Mouse (Mus musculus): Measurements from ENCODE around the gene Dlg5. TPM values are rescaled to one million over a fixed set of nuclear protein-coding genes. Genes with fewer than 3 reads are reported as not detected.
A peak's percentile ranks its signal among the peaks of the same experiment; 100 is the strongest.

Gene Dlg5
- polyA plus RNA-seq, 1 experiment from 2014 or later: 32.5 TPM

GRCm38 (mm10) chr14:24222759-24223158 lies 23.0 kb downstream of the Dlg5 start:
- Histone ChIP-seq H3K4me3 (replicated peaks; ENCODE audit: low read length) (no peak overlapping the region), H3K9me3 (ENCODE audit: control insufficient read depth, low read length) (no peaks in the 10 kb centered on the region), H3K27ac (no peak overlapping the region), H3K4me1 (replicated peaks; ENCODE audit: control insufficient read depth, insufficient read depth, low read length) (peaks cover 6% of the 10 kb centered on the region; the same call in 1 of the 2 replicates), H3K27me3 (ENCODE audit: control insufficient read depth, insufficient read depth, low read length) (no peaks in the 10 kb centered on the region), H3K9ac (no peak overlapping the region), H3K36me3 (replicated peaks; ENCODE audit: control insufficient read depth, insufficient read depth) (no peaks in the 10 kb centered on the region), H3K4me2 (replicated peaks) (no peak overlapping the region)
- ATAC-seq (ENCODE audit: low FRiP score) (no peak), DNase-seq (ENCODE audit: low spot score) (no peak)
- WGBS: 34% methylated on average over 3 of the region's 3 CpGs

GRCm38 (mm10) chr14:24222273-24222672 lies 23.4 kb downstream of the Dlg5 start:
- Histone ChIP-seq H3K4me1 (replicated peaks; ENCODE audit: control insufficient read depth, insufficient read depth, low read length) (peaks cover 11% of the 10 kb centered on the region), H3K4me3 (replicated peaks; ENCODE audit: low read length) (no peak overlapping the region), H3K9me3 (ENCODE audit: control insufficient read depth, low read length) (no peaks in the 10 kb centered on the region), H3K27ac (no peak overlapping the region), H3K36me3 (replicated peaks; ENCODE audit: control insufficient read depth, insufficient read depth) (no peaks in the 10 kb centered on the region), H3K4me2 (replicated peaks) (no peak overlapping the region), H3K27me3 (ENCODE audit: control insufficient read depth, insufficient read depth, low read length) (no peaks in the 10 kb centered on the region), H3K9ac (no peak overlapping the region)
- DNase-seq (ENCODE audit: low spot score) (no peak), ATAC-seq (ENCODE audit: low FRiP score) (no peak)
- WGBS: 81% methylated on average over 3 of the region's 3 CpGs

- Histone ChIP-seq H3K4me2 (replicated peaks) (no peak overlapping the region), H3K27me3 (ENCODE audit: control insufficient read depth, insufficient read depth, low read length) (no peaks in the 10 kb centered on the region), H3K4me3 (replicated peaks; ENCODE audit: low read length) (no peak overlapping the region), H3K9me3 (ENCODE audit: control insufficient read depth, low read length) (no peaks in the 10 kb centered on the region), H3K9ac (no peak overlapping the region), H3K4me1 (replicated peaks; ENCODE audit: control insufficient read depth, insufficient read depth, low read length) (peaks cover 53% of the 10 kb centered on the region), H3K36me3 (replicated peaks; ENCODE audit: control insufficient read depth, insufficient read depth) (no peaks in the 10 kb centered on the region), H3K27ac (no peak overlapping the region)
- no peak for ATAC-seq (ENCODE audit: low FRiP score)
- WGBS: 57% methylated on average over 8 of the region's 8 CpGs
- DNase-seq (ENCODE audit: low spot score): no peak
Measured at GRCm38 (mm10) chr14:24217362-24217722, 28.4 kb downstream of the Dlg5 start.

- H3K4me1 ChIP-seq (replicated peaks; ENCODE audit: control insufficient read depth, insufficient read depth, low read length): peaks cover 56% of the 10 kb centered on the region
- no peak overlapping the region for H3K27ac ChIP-seq
- no peak overlapping the region for H3K4me2 ChIP-seq (replicated peaks)
- ATAC-seq (ENCODE audit: low FRiP score) (no peak), DNase-seq (ENCODE audit: low spot score) (no peak)
- no peaks in the 10 kb centered on the region for H3K9me3 ChIP-seq (ENCODE audit: control insufficient read depth, low read length)
- H3K36me3 ChIP-seq (replicated peaks; ENCODE audit: control insufficient read depth, insufficient read depth): no peaks in the 10 kb centered on the region
- no peak overlapping the region for H3K4me3 ChIP-seq (replicated peaks; ENCODE audit: low read length)
- H3K27me3 ChIP-seq (ENCODE audit: control insufficient read depth, insufficient read depth, low read length): no peaks in the 10 kb centered on the region
- 49% methylated on average over 11 of the region's 11 CpGs for WGBS
- no peak overlapping the region for H3K9ac ChIP-seq
Measured at GRCm38 (mm10) chr14:24216678-24217361, 28.9 kb downstream of the Dlg5 start.

GRCm38 (mm10) chr14:24216064-24216463 lies 29.7 kb downstream of the Dlg5 start:
- Histone ChIP-seq H3K4me2 (replicated peaks) (no peak overlapping the region), H3K4me1 (replicated peaks; ENCODE audit: control insufficient read depth, insufficient read depth, low read length) (peaks cover 57% of the 10 kb centered on the region), H3K36me3 (replicated peaks; ENCODE audit: control insufficient read depth, insufficient read depth) (no peaks in the 10 kb centered on the region), H3K4me3 (replicated peaks; ENCODE audit: low read length) (no peak overlapping the region), H3K9me3 (ENCODE audit: control insufficient read depth, low read length) (no peaks in the 10 kb centered on the region), H3K9ac (no peak overlapping the region), H3K27me3 (ENCODE audit: control insufficient read depth, insufficient read depth, low read length) (no peaks in the 10 kb centered on the region), H3K27ac (no peak overlapping the region)
- ATAC-seq (ENCODE audit: low FRiP score): no peak
- WGBS: 61% methylated on average over 4 of the region's 4 CpGs
- DNase-seq (ENCODE audit: low spot score): no peak

GRCm38 (mm10) chr14:24214436-24214835 lies 31.3 kb downstream of the Dlg5 start:
- Histone ChIP-seq H3K27ac (peak overlapping the region; percentile 78), H3K27me3 (ENCODE audit: control insufficient read depth, insufficient read depth, low read length) (no peaks in the 10 kb centered on the region), H3K9ac (0 out of 2 replicates have a peak overlapping the region, but pooled peaks have one; percentile 3), H3K36me3 (replicated peaks; ENCODE audit: control insufficient read depth, insufficient read depth) (no peaks in the 10 kb centered on the region), H3K4me1 (replicated peaks; ENCODE audit: control insufficient read depth, insufficient read depth, low read length) (peaks cover 57% of the 10 kb centered on the region), H3K4me3 (replicated peaks; ENCODE audit: low read length) (no peak overlapping the region), H3K9me3 (ENCODE audit: control insufficient read depth, low read length) (no peaks in the 10 kb centered on the region), H3K4me2 (replicated peaks) (no peak overlapping the region)
- DNase-seq (ENCODE audit: low spot score) (no peak), ATAC-seq (ENCODE audit: low FRiP score) (no peak)
- 44% methylated on average over 9 of the region's 9 CpGs for WGBS

- no peak overlapping the region for H3K9ac ChIP-seq
- peak overlapping the region; percentile 78 for H3K27ac ChIP-seq
- no peaks in the 10 kb centered on the region for H3K27me3 ChIP-seq (ENCODE audit: control insufficient read depth, insufficient read depth, low read length)
- DNase-seq (ENCODE audit: low spot score): no peak
- H3K36me3 ChIP-seq (replicated peaks; ENCODE audit: control insufficient read depth, insufficient read depth): no peaks in the 10 kb centered on the region
- H3K9me3 ChIP-seq (ENCODE audit: control insufficient read depth, low read length): no peaks in the 10 kb centered on the region
- ATAC-seq (ENCODE audit: low FRiP score): no peak
- peaks cover 57% of the 10 kb centered on the region for H3K4me1 ChIP-seq (replicated peaks; ENCODE audit: control insufficient read depth, insufficient read depth, low read length)
- no peak overlapping the region for H3K4me2 ChIP-seq (replicated peaks)
- H3K4me3 ChIP-seq (replicated peaks; ENCODE audit: low read length): no peak overlapping the region
- 76% methylated on average over 2 of the region's 2 CpGs for WGBS
Measured at GRCm38 (mm10) chr14:24213336-24213735, 32.4 kb downstream of the Dlg5 start.

- Histone ChIP-seq H3K36me3 (replicated peaks; ENCODE audit: control insufficient read depth, insufficient read depth) (no peaks in the 10 kb centered on the region), H3K9me3 (ENCODE audit: control insufficient read depth, low read length) (no peaks in the 10 kb centered on the region), H3K27me3 (ENCODE audit: control insufficient read depth, insufficient read depth, low read length) (no peaks in the 10 kb centered on the region), H3K4me3 (replicated peaks; ENCODE audit: low read length) (no peak overlapping the region), H3K4me2 (replicated peaks) (no peak overlapping the region), H3K27ac (peak overlapping the region; percentile 78), H3K9ac (no peak overlapping the region), H3K4me1 (replicated peaks; ENCODE audit: control insufficient read depth, insufficient read depth, low read length) (peaks cover 55% of the 10 kb centered on the region)
- WGBS: 56% methylated on average over 5 of the region's 5 CpGs
- ATAC-seq (ENCODE audit: low FRiP score): no peak
- DNase-seq (ENCODE audit: low spot score): no peak
Measured at GRCm38 (mm10) chr14:24212861-24213260, 32.9 kb downstream of the Dlg5 start.

- Histone ChIP-seq H3K9ac (no peak overlapping the region), H3K27ac (peak overlapping the region; percentile 26; the same call in 1 of the 2 replicates), H3K4me3 (replicated peaks; ENCODE audit: low read length) (no peak overlapping the region), H3K36me3 (replicated peaks; ENCODE audit: control insufficient read depth, insufficient read depth) (no peaks in the 10 kb centered on the region), H3K9me3 (ENCODE audit: control insufficient read depth, low read length) (no peaks in the 10 kb centered on the region), H3K4me1 (replicated peaks; ENCODE audit: control insufficient read depth, insufficient read depth, low read length) (peaks cover 38% of the 10 kb centered on the region), H3K27me3 (ENCODE audit: control insufficient read depth, insufficient read depth, low read length) (no peaks in the 10 kb centered on the region), H3K4me2 (replicated peaks) (no peak overlapping the region)
- DNase-seq (ENCODE audit: low spot score) (no peak), ATAC-seq (ENCODE audit: low FRiP score) (no peak)
- 73% methylated on average over 13 of the region's 13 CpGs for WGBS
Measured at GRCm38 (mm10) chr14:24207360-24207752, 38.4 kb downstream of the Dlg5 start.
